Mouse (Mus musculus) mammary gland, adult 2 months (tissue): ENCODE measurements around the gene Olfr906. TPM values are rescaled to one million over a fixed set of nuclear protein-coding genes. Genes with fewer than 3 reads are reported as not detected.

Experiments used
- polyA plus RNA-seq: library from polyadenylated mRNA; depleted of rRNA; stranded (reverse); fragments of >200 nt; gene quantifications from 2 replicates; pipeline ENCODE4 v1.2.3, GENCODE M21; 2012; ENCODE audit warnings: low replicate concordance; rRNA removed

Gene Olfr906
- not detected in 2 replicates for polyA plus RNA-seq

DNA sequence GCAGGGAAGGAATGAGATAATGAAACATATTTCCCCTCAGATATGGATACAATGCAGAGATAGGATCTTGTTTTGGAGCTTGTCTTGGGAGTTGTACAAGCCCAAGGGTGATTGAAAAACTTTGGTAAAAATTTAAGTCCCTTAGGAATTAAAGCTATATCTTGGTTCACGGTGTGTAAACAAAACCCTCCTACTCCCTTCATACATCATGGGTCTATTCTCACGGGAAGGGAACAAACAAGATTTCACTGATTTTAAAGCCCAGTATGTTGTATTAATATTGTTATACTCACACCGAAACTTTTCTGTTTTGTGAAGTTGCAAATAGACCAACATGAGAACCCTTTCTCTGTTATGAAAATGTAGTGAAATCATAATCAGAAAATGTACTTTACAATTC lies at the start of gene Olfr906:
Olfr906 (plus strand) TSS at position 301 of the 400 bp plus-strand sequence.

GRCm38 (mm10) chr9:38447352-38447751 lies 39.5 kb upstream of the Olfr906 start, which contains the start of gene Olfr902:
Olfr902 (plus strand) TSS chr9:38447652.

DNA sequence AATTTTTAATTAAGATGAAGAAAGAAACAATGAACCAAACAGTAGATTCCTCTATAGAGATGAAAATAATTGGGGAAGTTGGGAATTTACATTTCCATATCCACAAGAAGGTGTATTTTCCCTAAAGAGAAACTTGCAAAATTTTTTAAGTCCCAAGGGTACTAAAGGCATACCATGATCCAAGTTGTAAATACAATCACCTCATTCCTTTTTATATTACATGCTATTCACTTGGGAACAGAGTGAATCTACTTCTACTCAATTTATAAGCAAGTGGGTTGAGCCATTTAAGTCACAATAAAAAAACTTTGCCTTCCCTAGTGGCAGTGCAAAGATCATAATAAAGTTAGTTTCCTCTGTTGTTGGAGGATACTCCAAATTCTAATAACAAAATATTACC lies 24.0 kb upstream of the Olfr906 start, which contains the start of gene Olfr904:
Olfr904 (plus strand) TSS at position 301 of the 400 bp plus-strand sequence.

DNA sequence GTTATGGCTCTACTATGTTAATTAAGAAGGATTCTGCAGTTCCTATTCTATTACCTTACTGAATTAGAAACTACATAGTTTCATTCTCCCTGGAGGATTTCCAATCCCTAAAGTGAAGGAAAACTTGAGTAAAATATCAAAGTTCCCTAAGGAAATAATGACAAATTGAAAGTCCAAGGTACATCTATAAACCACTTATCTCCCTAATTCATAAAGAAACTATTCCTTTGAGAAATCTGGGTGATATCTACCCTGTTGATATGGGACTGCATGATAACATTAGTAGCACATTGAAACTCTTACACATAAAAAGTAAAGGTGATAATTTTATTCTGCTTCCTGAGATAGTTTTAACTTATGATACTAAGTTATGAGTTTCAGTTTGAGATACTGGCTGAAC lies 16.1 kb upstream of the Olfr906 start, which contains the start of gene Olfr905:
Olfr905 (plus strand) TSS at position 301 of the 400 bp plus-strand sequence.

DNA sequence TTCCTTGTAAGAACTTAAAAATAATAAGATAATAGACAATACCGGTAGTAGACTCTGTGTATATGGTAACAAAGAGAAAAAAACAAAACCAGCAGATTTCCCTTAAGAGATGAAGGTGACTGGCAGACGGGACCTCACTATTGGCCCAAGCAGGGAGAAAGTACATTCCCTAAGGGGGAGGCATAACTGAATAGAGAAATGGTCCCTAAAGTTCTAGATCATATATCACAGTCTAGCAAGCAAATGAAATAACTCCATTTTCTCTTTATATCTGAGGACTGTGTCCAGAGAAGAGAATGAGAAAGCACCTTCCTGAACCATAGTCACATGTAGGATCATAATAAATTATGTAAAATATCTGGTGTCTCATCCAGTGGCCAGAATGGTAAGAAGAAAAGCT lies 8.6 kb downstream of the Olfr906 start, which contains the start of gene Olfr907:
Olfr907 (plus strand) TSS at position 301 of the 400 bp plus-strand sequence.

DNA sequence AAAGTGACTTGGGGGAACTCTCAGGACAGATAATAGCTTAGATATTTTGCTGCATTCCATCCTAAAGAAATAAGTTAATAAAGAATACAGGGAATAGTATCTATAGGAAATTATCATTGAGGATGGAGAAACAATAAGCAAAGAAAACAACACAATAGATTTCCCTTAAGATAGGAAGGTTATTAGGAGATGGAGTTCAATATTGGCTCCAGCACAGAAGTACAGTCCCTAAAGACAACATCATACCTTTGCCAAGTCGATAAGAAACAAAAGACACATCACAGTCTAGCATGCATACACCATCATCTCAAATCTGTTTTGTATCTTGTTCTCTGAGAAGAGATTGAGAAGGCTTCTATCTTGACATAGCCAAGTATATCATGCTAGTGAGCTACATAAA lies 34.4 kb downstream of the Olfr906 start, which contains the start of gene Olfr911-ps1:
Olfr911-ps1 (plus strand) TSS at position 301 of the 400 bp plus-strand sequence.

GRCm38 (mm10) chr9:38537549-38537948 lies 50.7 kb downstream of the Olfr906 start, which contains the start of gene Olfr910:
Olfr910 (plus strand) TSS chr9:38537849.

Other genes with a start within 250 kb of the Olfr906 start
- not detected in 2 replicates for gene Olfr143, start 234.3 kb upstream of the Olfr906 start, polyA plus RNA-seq
- gene Olfr895, start 219.2 kb upstream of the Olfr906 start, polyA plus RNA-seq, result not detected in 2 replicates
- not detected in 2 replicates for gene Olfr896-ps1, start 196.0 kb upstream of the Olfr906 start, polyA plus RNA-seq
- not detected in 2 replicates for gene Olfr25, start 158.0 kb upstream of the Olfr906 start, polyA plus RNA-seq
- gene Olfr898, start 138.7 kb upstream of the Olfr906 start, polyA plus RNA-seq, result not detected in 2 replicates
- not detected in 2 replicates for gene Olfr250, start 120.2 kb upstream of the Olfr906 start, polyA plus RNA-seq
- gene Olfr251, start 110.0 kb upstream of the Olfr906 start, polyA plus RNA-seq, result not detected in 2 replicates
- not detected in 2 replicates for gene Olfr147, start 85.4 kb upstream of the Olfr906 start, polyA plus RNA-seq
- gene Olfr901, start 57.6 kb upstream of the Olfr906 start, polyA plus RNA-seq, result not detected in 2 replicates
- gene Olfr902, start 39.4 kb upstream of the Olfr906 start, polyA plus RNA-seq, result not detected in 2 replicates
- not detected in 2 replicates for gene Olfr904, start 23.9 kb upstream of the Olfr906 start, polyA plus RNA-seq
- gene Olfr905, start 16.0 kb upstream of the Olfr906 start, polyA plus RNA-seq, result not detected in 2 replicates
- gene Olfr907, start 8.7 kb downstream of the Olfr906 start, polyA plus RNA-seq, result not detected in 2 replicates
- not detected in 2 replicates for gene Olfr911-ps1, start 34.5 kb downstream of the Olfr906 start, polyA plus RNA-seq
- gene Olfr910, start 50.8 kb downstream of the Olfr906 start, polyA plus RNA-seq, result not detected in 2 replicates
- not detected in 2 replicates for gene Olfr912, start 93.1 kb downstream of the Olfr906 start, polyA plus RNA-seq
- not detected in 2 replicates for gene Olfr913, start 105.7 kb downstream of the Olfr906 start, polyA plus RNA-seq
- not detected in 2 replicates for gene Olfr914, start 118.0 kb downstream of the Olfr906 start, polyA plus RNA-seq
- gene Olfr916, start 172.8 kb downstream of the Olfr906 start, polyA plus RNA-seq, result not detected in 2 replicates
- gene Olfr917, start 178.8 kb downstream of the Olfr906 start, polyA plus RNA-seq, result not detected in 2 replicates
- not detected in 2 replicates for gene Olfr918, start 187.5 kb downstream of the Olfr906 start, polyA plus RNA-seq
- gene Olfr919, start 216.6 kb downstream of the Olfr906 start, polyA plus RNA-seq, result not detected in 2 replicates
- gene Vwa5a, start 231.2 kb downstream of the Olfr906 start, polyA plus RNA-seq, result 15.3 and 43.0 TPM in 2 replicates